Mouse (Mus musculus): ENCODE data around the gene Gm2012.
"Not testable (repeated sequence)": the region's sequence is repeated elsewhere in the genome, so short reads cannot be mapped to it uniquely, and the experiment has no call there.

Gm2012 gene

GRCm38 (mm10) chrX:26231255-26231654 lies at the start of gene Gm2012:
Gm2012 (minus strand) TSS chrX:26231355.
- DNase-seq (ENCODE audit: low spot score): not testable (repeated sequence)

- not testable (repeated sequence) for DNase-seq (ENCODE audit: low spot score)
Observed at GRCm38 (mm10) chrX:26159146-26159545, 72.0 kb downstream of the Gm2012 start.

All from T-cell, adult 2 months (primary cell).